Mouse (Mus musculus) midbrain, embryonic 10.5 days (tissue): ENCODE data around the gene Slc1a5. TPM values are rescaled to one million over a fixed set of nuclear protein-coding genes. Genes with fewer than 3 reads are reported as not detected.

Experiments used
- DNase-seq: peaks from one replicate; pipeline ENCODE4 v3.0.0-alpha.2; 2017; ENCODE audit warnings: low spot score
- H3K27ac ChIP-seq: fragments of 300-500 bp; sonication (generic); replicated peaks from 2 replicates; pipeline ENCODE4 v1.5.1; 2016; ENCODE audit warnings: mild to moderate bottlenecking
- H3K27me3 ChIP-seq: fragments of 300-500 bp; sonication (generic); 2 replicates; pipeline ENCODE4 v1.6.1; 2016; ENCODE audit warnings: low read depth, mild to moderate bottlenecking; ENCODE audit not compliant: poor library complexity, severe bottlenecking
- H3K36me3 ChIP-seq: fragments of 300-500 bp; sonication (generic); 2 replicates; pipeline ENCODE4 v1.6.1; 2016; ENCODE audit warnings: mild to moderate bottlenecking, moderate library complexity
- H3K4me1 ChIP-seq: fragments of 300-500 bp; sonication (generic); 2 replicates; pipeline ENCODE4 v1.6.1; 2016
- H3K4me3 ChIP-seq: fragments of 300-500 bp; sonication (generic); 2 replicates; pipeline ENCODE4 v1.5.1; 2016; ENCODE audit warnings: mild to moderate bottlenecking, moderate library complexity
- H3K9me3 ChIP-seq: fragments of 300-500 bp; sonication (generic); replicated peaks from 2 replicates; pipeline ENCODE4 v1.6.1; 2016; ENCODE audit warnings: mild to moderate bottlenecking
- WGBS: fragments of 180-500 bp; shearing (Covaris S2); methylation state at CpG from one replicate; pipeline ENCODE4 v1.1.7; 2016; 5-methylcytosine and 5-hydroxymethylcytosine counted together
- polyA plus RNA-seq: library from polyadenylated mRNA; unstranded; fragments of >200 nt; fragmentation: Nextera tagmentation; extraction: Ambion mirVana; gene quantifications from 2 replicates; pipeline ENCODE4 v1.2.1, GENCODE M21; 2016

Slc1a5 gene
- polyA plus RNA-seq, 1 experiment from 2014 or later: 40.4 TPM

- DNase-seq: peak; percentile 57
- Histone ChIP-seq H3K27ac (peak within 1 kb of the TSS; percentile 100), H3K27me3 (peaks cover 40% of the 10 kb centered on the region), H3K4me3 (peak within 1 kb of the TSS; percentile 98), H3K4me1 (peaks cover 74% of the 10 kb centered on the region), H3K9me3 (no peaks in the 10 kb centered on the region), H3K36me3 (peaks cover 32% of the 10 kb centered on the region)
- 0% methylated on average over 1 of the region's 1 CpGs for WGBS
Observed at GRCm38 (mm10) chr7:16815351-16815941, 34.3 kb downstream of the Slc1a5 start, which contains the start of gene Strn4. Gene Strn4 (plus strand): TSS chr7:16815889.

- DNase-seq: peak; percentile 79
- 0% methylated on average over 48 of the region's 55 CpGs for WGBS
- Histone ChIP-seq H3K27me3 (peaks cover 34% of the 10 kb centered on the region), H3K9me3 (no peaks in the 10 kb centered on the region), H3K4me1 (peaks cover 74% of the 10 kb centered on the region), H3K27ac (peak overlapping the region; percentile 100), H3K4me3 (peak overlapping the region; percentile 98), H3K36me3 (peaks cover 26% of the 10 kb centered on the region)
Observed at GRCm38 (mm10) chr7:16816078-16816474, 34.9 kb downstream of the Slc1a5 start.

GRCm38 (mm10) chr7:16816475-16817122 lies 35.5 kb downstream of the Slc1a5 start, which contains the start of gene Fkrp:
Gene Fkrp (minus strand): TSS chr7:16816732.
- DNase-seq: peak; percentile 66
- Histone ChIP-seq H3K27ac (peak within 1 kb of the TSS; percentile 100), H3K4me1 (peaks cover 74% of the 10 kb centered on the region), H3K36me3 (peaks cover 26% of the 10 kb centered on the region), H3K27me3 (peaks cover 28% of the 10 kb centered on the region), H3K4me3 (peak within 1 kb of the TSS; percentile 98), H3K9me3 (no peaks in the 10 kb centered on the region)
- WGBS: under 1% methylated on average over 64 of the region's 64 CpGs

- Histone ChIP-seq H3K4me1 (peaks cover 72% of the 10 kb centered on the region), H3K27ac (peak overlapping the region; percentile 100; the same call in 1 of the 2 replicates), H3K27me3 (peaks cover 18% of the 10 kb centered on the region), H3K9me3 (no peaks in the 10 kb centered on the region), H3K4me3 (peak overlapping the region; percentile 98), H3K36me3 (peaks cover 33% of the 10 kb centered on the region)
- no peak for DNase-seq
- 80% methylated on average over 3 of the region's 3 CpGs for WGBS
Observed at GRCm38 (mm10) chr7:16817693-16818092, 36.6 kb downstream of the Slc1a5 start.

GRCm38 (mm10) chr7:16819794-16820193 lies 38.7 kb downstream of the Slc1a5 start:
- Histone ChIP-seq H3K27me3 (no peaks in the 10 kb centered on the region), H3K36me3 (peaks cover 33% of the 10 kb centered on the region), H3K4me1 (peaks cover 66% of the 10 kb centered on the region), H3K4me3 (0 out of 2 replicates have a peak overlapping the region, but pooled peaks have one; percentile 18), H3K9me3 (no peaks in the 10 kb centered on the region), H3K27ac (no peak overlapping the region)
- DNase-seq: no peak
- WGBS: 88% methylated on average over 5 of the region's 5 CpGs

- H3K4me3 ChIP-seq: no peak overlapping the region
- 75% methylated on average over 5 of the region's 5 CpGs for WGBS
- no peak overlapping the region for H3K27ac ChIP-seq
- no peaks in the 10 kb centered on the region for H3K27me3 ChIP-seq
- no peak for DNase-seq
- no peaks in the 10 kb centered on the region for H3K9me3 ChIP-seq
- H3K4me1 ChIP-seq: peaks cover 61% of the 10 kb centered on the region
- peaks cover 38% of the 10 kb centered on the region for H3K36me3 ChIP-seq
Observed at GRCm38 (mm10) chr7:16820271-16820763, 39.2 kb downstream of the Slc1a5 start.

GRCm38 (mm10) chr7:16821091-16821490 lies 40.0 kb downstream of the Slc1a5 start:
- H3K4me1 ChIP-seq: peaks cover 53% of the 10 kb centered on the region
- H3K27ac ChIP-seq: no peak overlapping the region
- 29% methylated on average over 3 of the region's 3 CpGs for WGBS
- peak overlapping the region; percentile 11; the same call in 1 of the 2 replicates for H3K4me3 ChIP-seq
- no peaks in the 10 kb centered on the region for H3K9me3 ChIP-seq
- peak; percentile 44 for DNase-seq
- no peaks in the 10 kb centered on the region for H3K27me3 ChIP-seq
- peaks cover 46% of the 10 kb centered on the region for H3K36me3 ChIP-seq

GRCm38 (mm10) chr7:16821669-16822101 lies 40.5 kb downstream of the Slc1a5 start:
- Histone ChIP-seq H3K36me3 (peaks cover 52% of the 10 kb centered on the region), H3K4me1 (peaks cover 52% of the 10 kb centered on the region), H3K4me3 (no peak overlapping the region), H3K27me3 (no peaks in the 10 kb centered on the region), H3K9me3 (no peaks in the 10 kb centered on the region), H3K27ac (no peak overlapping the region)
- 83% methylated on average over 4 of the region's 4 CpGs for WGBS
- no peak for DNase-seq

- Histone ChIP-seq H3K4me3 (no peak overlapping the region), H3K9me3 (no peaks in the 10 kb centered on the region), H3K27me3 (no peaks in the 10 kb centered on the region), H3K27ac (no peak overlapping the region), H3K36me3 (peaks cover 70% of the 10 kb centered on the region), H3K4me1 (peaks cover 34% of the 10 kb centered on the region)
- 90% methylated on average over 5 of the region's 5 CpGs for WGBS
- no peak for DNase-seq
Observed at GRCm38 (mm10) chr7:16823734-16824133, 42.6 kb downstream of the Slc1a5 start.

GRCm38 (mm10) chr7:16825785-16826184 lies 44.6 kb downstream of the Slc1a5 start:
- no peaks in the 10 kb centered on the region for H3K27me3 ChIP-seq
- no peak overlapping the region for H3K4me3 ChIP-seq
- no peak for DNase-seq
- H3K9me3 ChIP-seq: no peaks in the 10 kb centered on the region
- H3K4me1 ChIP-seq: peaks cover 13% of the 10 kb centered on the region
- 90% methylated on average over 10 of the region's 10 CpGs for WGBS
- H3K36me3 ChIP-seq: peaks cover 89% of the 10 kb centered on the region
- no peak overlapping the region for H3K27ac ChIP-seq

GRCm38 (mm10) chr7:16826571-16826970 lies 45.4 kb downstream of the Slc1a5 start:
- Histone ChIP-seq H3K27ac (no peak overlapping the region), H3K4me3 (no peak overlapping the region), H3K27me3 (no peaks in the 10 kb centered on the region), H3K9me3 (no peaks in the 10 kb centered on the region), H3K36me3 (peaks cover 97% of the 10 kb centered on the region), H3K4me1 (peaks cover 5% of the 10 kb centered on the region)
- 91% methylated on average over 5 of the region's 5 CpGs for WGBS
- no peak for DNase-seq

- 88% methylated on average over 4 of the region's 4 CpGs for WGBS
- peaks cover 100% of the 10 kb centered on the region for H3K36me3 ChIP-seq
- no peaks in the 10 kb centered on the region for H3K9me3 ChIP-seq
Observed at GRCm38 (mm10) chr7:16827274-16827673, 46.1 kb downstream of the Slc1a5 start.

GRCm38 (mm10) chr7:16830449-16830848 lies 49.3 kb downstream of the Slc1a5 start:
- Histone ChIP-seq H3K27me3 (no peaks in the 10 kb centered on the region), H3K27ac (no peak overlapping the region), H3K36me3 (peaks cover 99% of the 10 kb centered on the region), H3K4me3 (no peak overlapping the region), H3K4me1 (no peaks in the 10 kb centered on the region), H3K9me3 (no peaks in the 10 kb centered on the region)
- no peak for DNase-seq
- WGBS: 91% methylated on average over 9 of the region's 9 CpGs

More at GRCm38 (mm10) chr7:16827274-16827673, 46.1 kb downstream of the Slc1a5 start:
- H3K27ac ChIP-seq: no peak overlapping the region
- no peak for DNase-seq
- no peaks in the 10 kb centered on the region for H3K27me3 ChIP-seq
- H3K4me3 ChIP-seq: no peak overlapping the region
- no peaks in the 10 kb centered on the region for H3K4me1 ChIP-seq
